Mouse (Mus musculus) forebrain, embryonic 13.5 days (tissue): ENCODE data around the gene Mob2. TPM values are rescaled to one million over a fixed set of nuclear protein-coding genes. Genes with fewer than 3 reads are reported as not detected.

ENCODE experiments used
- ATAC-seq: fragments of 200-750 bp; cut with Nextera tagmentation; 2 replicates; pipeline ENCODE4 v1.8.0; 2017
- H3K27ac ChIP-seq: fragments of 300-500 bp; sonication (generic); 2 replicates; pipeline ENCODE4 v1.5.1; 2015; ENCODE audit warnings: inconsistent platforms, mild to moderate bottlenecking, moderate library complexity
- H3K27me3 ChIP-seq: fragments of 300-500 bp; sonication (generic); 2 replicates; pipeline ENCODE4 v1.6.1; 2015; ENCODE audit warnings: mild to moderate bottlenecking, inconsistent platforms
- H3K36me3 ChIP-seq: fragments of 300-500 bp; sonication (generic); 2 replicates; pipeline ENCODE4 v1.6.1; 2015; ENCODE audit warnings: mild to moderate bottlenecking, inconsistent platforms; ENCODE audit not compliant: poor library complexity, severe bottlenecking
- H3K4me1 ChIP-seq: fragments of 300-500 bp; sonication (generic); 2 replicates; pipeline ENCODE4 v1.6.1; 2015; ENCODE audit warnings: inconsistent platforms
- H3K4me2 ChIP-seq: fragments of 300-500 bp; sonication (generic); 2 replicates; pipeline ENCODE4 v1.6.1; 2015; ENCODE audit warnings: inconsistent platforms, mild to moderate bottlenecking, moderate library complexity
- H3K4me3 ChIP-seq: fragments of 300-500 bp; sonication (generic); 2 replicates; pipeline ENCODE4 v1.5.1; 2015; ENCODE audit warnings: mild to moderate bottlenecking, inconsistent platforms
- H3K9ac ChIP-seq: fragments of 300-500 bp; sonication (generic); 2 replicates; pipeline ENCODE4 v1.6.1; 2015; ENCODE audit warnings: mild to moderate bottlenecking, inconsistent platforms
- H3K9me3 ChIP-seq: fragments of 300-500 bp; sonication (generic); replicated peaks from 2 replicates; pipeline ENCODE4 v1.6.1; 2016; ENCODE audit warnings: inconsistent platforms
- WGBS: fragments of 180-500 bp; shearing (Covaris S2); methylation state at CpG from one replicate; pipeline ENCODE4 v1.1.7; 2015; 5-methylcytosine and 5-hydroxymethylcytosine counted together
- polyA plus RNA-seq: library from polyadenylated mRNA; unstranded; fragments of >200 nt; fragmentation: Nextera tagmentation; extraction: Ambion mirVana; gene quantifications from 2 replicates; pipeline ENCODE4 v1.2.1, GENCODE M21; 2015

Mob2 gene
- polyA plus RNA-seq, 1 experiment from 2014 or later: 51.0 TPM

DNA sequence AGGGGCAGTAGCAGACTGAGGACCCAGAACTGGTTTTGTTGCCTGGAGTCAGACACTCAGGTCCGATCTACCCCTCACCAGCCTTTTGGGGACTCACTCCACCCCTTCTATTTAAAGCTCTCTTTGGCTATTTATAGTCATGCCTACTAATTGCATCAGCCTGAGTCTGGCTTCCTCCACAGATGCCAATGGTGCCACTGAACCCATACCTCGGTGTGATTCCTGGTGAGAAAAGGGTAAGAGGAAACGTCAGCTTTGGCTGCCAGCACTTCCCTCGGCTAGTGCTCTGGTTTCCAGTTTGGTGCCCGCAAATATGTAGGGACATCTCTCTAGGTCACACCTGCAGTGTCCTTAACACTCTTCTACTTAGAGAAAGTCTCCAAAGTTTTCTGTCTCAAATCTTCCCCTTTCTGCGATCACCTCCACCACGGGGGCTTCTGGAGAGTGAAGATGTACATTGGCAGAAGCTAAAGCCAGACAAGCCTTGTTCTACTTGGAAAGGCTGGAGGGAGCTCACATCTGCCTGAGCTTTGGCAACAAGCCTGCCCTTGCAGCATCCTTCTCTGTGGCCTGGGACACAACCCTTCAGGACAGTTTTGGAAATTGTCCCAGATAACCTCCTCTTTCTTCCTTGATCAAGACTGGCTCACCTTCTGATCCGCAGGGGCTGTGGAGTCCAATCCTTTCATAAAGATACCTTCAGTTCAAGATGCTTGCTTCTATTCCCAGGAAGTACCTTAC is 13.5 kb upstream of the Mob2 start:
- Histone ChIP-seq H3K36me3 (peaks cover 7% of the 10 kb centered on the region; the same call in 1 of the 2 replicates), H3K9ac (no peak overlapping the region), H3K9me3 (no peaks in the 10 kb centered on the region), H3K27me3 (peaks cover 16% of the 10 kb centered on the region; the same call in 1 of the 2 replicates), H3K4me3 (no peak overlapping the region), H3K27ac (no peak overlapping the region), H3K4me2 (no peak overlapping the region), H3K4me1 (peaks cover 10% of the 10 kb centered on the region; the same call in 1 of the 2 replicates)
- no peak for ATAC-seq
- 76% methylated on average over 8 of the region's 8 CpGs for WGBS

DNA sequence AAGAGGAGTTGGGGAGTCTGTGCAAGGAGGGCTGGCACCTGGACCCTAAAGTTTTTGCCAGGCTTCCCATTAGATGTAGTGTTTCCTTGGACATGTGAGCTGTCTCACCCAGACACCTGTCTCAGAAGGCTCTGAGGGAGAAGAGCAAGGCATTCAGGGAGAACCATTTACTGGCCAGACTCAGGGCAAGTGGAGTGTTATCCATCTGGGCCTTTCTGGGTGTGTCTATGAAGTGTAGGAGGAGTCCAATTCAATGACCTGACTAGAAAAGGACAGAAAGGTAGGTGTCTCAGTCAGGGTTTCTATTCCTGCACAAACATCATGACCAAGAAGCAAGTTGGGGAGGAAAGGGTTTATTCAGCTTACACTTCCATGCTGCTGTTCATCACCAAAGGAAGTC is 10.9 kb upstream of the Mob2 start:
- H3K36me3 ChIP-seq: no peaks in the 10 kb centered on the region
- peaks cover 10% of the 10 kb centered on the region; the same call in 1 of the 2 replicates for H3K4me1 ChIP-seq
- no peak overlapping the region for H3K27ac ChIP-seq
- no peak overlapping the region for H3K4me3 ChIP-seq
- H3K27me3 ChIP-seq: peaks cover 24% of the 10 kb centered on the region; the same call in 1 of the 2 replicates
- H3K4me2 ChIP-seq: no peak overlapping the region
- H3K9me3 ChIP-seq: no peaks in the 10 kb centered on the region
- ATAC-seq: no peak
- no peak overlapping the region for H3K9ac ChIP-seq

- Histone ChIP-seq H3K4me2 (peak overlapping the region; percentile 54), H3K27me3 (peaks cover 24% of the 10 kb centered on the region; the same call in 1 of the 2 replicates), H3K4me1 (peaks cover 10% of the 10 kb centered on the region; the same call in 1 of the 2 replicates), H3K4me3 (0 out of 2 replicates have a peak overlapping the region, but pooled peaks have one; percentile 18), H3K36me3 (no peaks in the 10 kb centered on the region), H3K9me3 (no peaks in the 10 kb centered on the region), H3K27ac (no peak overlapping the region), H3K9ac (no peak overlapping the region)
- no peak; the same call in 1 of the 2 replicates for ATAC-seq
- 2% methylated on average over 8 of the region's 10 CpGs for WGBS
Measured at GRCm38 (mm10) chr7:142071212-142071578, 10.3 kb upstream of the Mob2 start.

GRCm38 (mm10) chr7:142070458-142071211 is 9.8 kb upstream of the Mob2 start:
- Histone ChIP-seq H3K4me3 (0 out of 2 replicates have a peak overlapping the region, but pooled peaks have one; percentile 18), H3K4me1 (peaks cover 10% of the 10 kb centered on the region; the same call in 1 of the 2 replicates), H3K9ac (no peak overlapping the region), H3K27me3 (peaks cover 26% of the 10 kb centered on the region; the same call in 1 of the 2 replicates), H3K27ac (no peak overlapping the region), H3K9me3 (no peaks in the 10 kb centered on the region), H3K36me3 (no peaks in the 10 kb centered on the region), H3K4me2 (peak overlapping the region; percentile 54)
- peak; percentile 83 for ATAC-seq
- WGBS: 16% methylated on average over 13 of the region's 13 CpGs

- Histone ChIP-seq H3K9me3 (no peaks in the 10 kb centered on the region), H3K9ac (no peak overlapping the region), H3K27ac (no peak overlapping the region), H3K27me3 (peaks cover 24% of the 10 kb centered on the region; the same call in 1 of the 2 replicates), H3K4me1 (peaks cover 10% of the 10 kb centered on the region; the same call in 1 of the 2 replicates), H3K4me2 (no peak overlapping the region), H3K36me3 (no peaks in the 10 kb centered on the region), H3K4me3 (no peak overlapping the region)
- no peak for ATAC-seq
- WGBS: 71% methylated on average over 4 of the region's 4 CpGs
Measured at GRCm38 (mm10) chr7:142068429-142068828, 7.6 kb upstream of the Mob2 start.

GRCm38 (mm10) chr7:142060185-142060930 is 507 bp downstream of the Mob2 start:
- Histone ChIP-seq H3K9me3 (no peaks in the 10 kb centered on the region), H3K27me3 (0 out of 2 replicates have a peak, but pooled peaks cover 4% of the 10 kb centered on the region), H3K27ac (peak overlapping the region; percentile 59), H3K4me3 (peak overlapping the region; percentile 96), H3K9ac (peak overlapping the region; percentile 90), H3K4me1 (peaks cover 19% of the 10 kb centered on the region), H3K36me3 (peaks cover 10% of the 10 kb centered on the region), H3K4me2 (peak overlapping the region; percentile 96)
- ATAC-seq: peak; percentile 34
- 2% methylated on average over 57 of the region's 66 CpGs for WGBS

DNA sequence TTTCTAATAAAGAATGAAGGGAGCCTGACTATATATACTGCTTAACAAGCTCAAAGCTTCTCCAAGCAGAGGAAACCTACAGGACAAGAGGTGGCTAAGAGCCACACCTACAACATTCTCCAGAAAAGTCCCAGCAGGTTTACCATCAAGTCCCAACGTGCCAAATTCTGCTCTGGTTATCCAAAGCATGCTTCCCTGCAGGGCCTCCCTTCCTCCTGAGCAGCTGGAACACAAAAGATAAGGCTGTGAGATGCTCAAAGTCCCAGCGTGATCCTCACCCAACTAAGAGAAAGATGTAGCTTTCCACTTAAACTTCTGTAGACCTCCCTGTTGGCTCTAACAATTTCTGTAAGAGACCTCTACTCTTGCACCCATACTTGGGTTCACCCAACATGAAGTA is 1.8 kb downstream of the Mob2 start:
- Histone ChIP-seq H3K4me1 (peaks cover 19% of the 10 kb centered on the region), H3K27ac (no peak overlapping the region), H3K9ac (no peak overlapping the region), H3K36me3 (peaks cover 13% of the 10 kb centered on the region), H3K27me3 (no peaks in the 10 kb centered on the region), H3K4me2 (no peak overlapping the region), H3K4me3 (no peak overlapping the region), H3K9me3 (no peaks in the 10 kb centered on the region)
- ATAC-seq: no peak
- WGBS: 64% methylated on average over 2 of the region's 2 CpGs

GRCm38 (mm10) chr7:142057121-142057520 is 3.7 kb downstream of the Mob2 start:
- ATAC-seq: no peak
- H3K4me3 ChIP-seq: no peak overlapping the region
- H3K27me3 ChIP-seq: no peaks in the 10 kb centered on the region
- H3K27ac ChIP-seq: no peak overlapping the region
- H3K4me1 ChIP-seq: peaks cover 19% of the 10 kb centered on the region
- H3K9me3 ChIP-seq: no peaks in the 10 kb centered on the region
- no peak overlapping the region for H3K9ac ChIP-seq
- peaks cover 13% of the 10 kb centered on the region for H3K36me3 ChIP-seq
- H3K4me2 ChIP-seq: no peak overlapping the region
- WGBS: 100% methylated on average over 1 of the region's 1 CpGs

DNA sequence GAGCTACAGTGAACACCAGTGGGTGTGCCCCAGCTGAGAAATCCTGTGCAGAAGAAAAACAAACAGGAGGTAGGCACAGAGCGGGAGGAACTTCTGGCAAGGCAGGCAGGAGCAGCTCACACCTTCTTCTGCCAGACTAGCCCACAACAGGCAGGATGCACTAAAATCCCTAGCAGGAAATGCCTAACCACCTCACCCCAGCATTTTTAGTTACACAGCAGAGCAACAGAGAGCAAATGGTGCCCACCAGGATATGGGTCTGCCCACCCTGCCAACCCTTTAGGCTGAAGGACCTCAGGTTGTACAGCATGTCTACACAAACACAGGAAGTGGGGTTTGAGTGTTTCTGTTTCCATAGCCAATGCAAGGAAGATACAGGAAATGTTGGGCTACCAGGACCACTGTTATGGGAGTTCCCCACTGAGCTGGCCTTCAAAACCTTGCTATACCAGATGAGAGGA is 4.2 kb downstream of the Mob2 start:
- H3K4me3 ChIP-seq: no peak overlapping the region
- peaks cover 17% of the 10 kb centered on the region for H3K4me1 ChIP-seq
- no peak for ATAC-seq
- no peak overlapping the region for H3K27ac ChIP-seq
- no peaks in the 10 kb centered on the region for H3K27me3 ChIP-seq
- H3K36me3 ChIP-seq: peaks cover 13% of the 10 kb centered on the region
- WGBS: 81% methylated on average over 1 of the region's 1 CpGs
- H3K4me2 ChIP-seq: no peak overlapping the region
- H3K9me3 ChIP-seq: no peaks in the 10 kb centered on the region
- no peak overlapping the region for H3K9ac ChIP-seq

- Histone ChIP-seq H3K9me3 (no peaks in the 10 kb centered on the region), H3K27me3 (no peaks in the 10 kb centered on the region), H3K4me1 (peaks cover 12% of the 10 kb centered on the region), H3K9ac (peak overlapping the region; percentile 23; the same call in 1 of the 2 replicates), H3K27ac (no peak overlapping the region), H3K4me3 (no peak overlapping the region), H3K36me3 (peaks cover 13% of the 10 kb centered on the region), H3K4me2 (no peak overlapping the region)
- WGBS: 89% methylated on average over 3 of the region's 3 CpGs
- ATAC-seq: no peak
Measured at GRCm38 (mm10) chr7:142055431-142055830, 5.4 kb downstream of the Mob2 start.

GRCm38 (mm10) chr7:142050536-142050935 is 10.3 kb downstream of the Mob2 start:
- no peak overlapping the region for H3K4me3 ChIP-seq
- H3K27me3 ChIP-seq: no peaks in the 10 kb centered on the region
- ATAC-seq: no peak
- H3K4me2 ChIP-seq: no peak overlapping the region
- peaks cover 22% of the 10 kb centered on the region for H3K36me3 ChIP-seq
- no peak overlapping the region for H3K27ac ChIP-seq
- no peak overlapping the region for H3K9ac ChIP-seq
- H3K4me1 ChIP-seq: 0 out of 2 replicates have a peak, but pooled peaks cover under 1% of the 10 kb centered on the region
- no peaks in the 10 kb centered on the region for H3K9me3 ChIP-seq
